Mouse (Mus musculus) adrenal gland, adult (tissue): ENCODE results near the gene Cd80.
"Not testable (repeated sequence)": the region's sequence is repeated elsewhere in the genome, so short reads cannot be mapped to it uniquely, and the experiment has no call there.

Source experiments
- DNase-seq, 2 experiments: peaks; one replicate each; pipeline ENCODE4 v3.0.0; 2022 to 2023; ENCODE audit warnings: low spot score in 1 of 2; ENCODE audit not compliant: inconsistent age in 2 of 2

Cd80 gene

DNA sequence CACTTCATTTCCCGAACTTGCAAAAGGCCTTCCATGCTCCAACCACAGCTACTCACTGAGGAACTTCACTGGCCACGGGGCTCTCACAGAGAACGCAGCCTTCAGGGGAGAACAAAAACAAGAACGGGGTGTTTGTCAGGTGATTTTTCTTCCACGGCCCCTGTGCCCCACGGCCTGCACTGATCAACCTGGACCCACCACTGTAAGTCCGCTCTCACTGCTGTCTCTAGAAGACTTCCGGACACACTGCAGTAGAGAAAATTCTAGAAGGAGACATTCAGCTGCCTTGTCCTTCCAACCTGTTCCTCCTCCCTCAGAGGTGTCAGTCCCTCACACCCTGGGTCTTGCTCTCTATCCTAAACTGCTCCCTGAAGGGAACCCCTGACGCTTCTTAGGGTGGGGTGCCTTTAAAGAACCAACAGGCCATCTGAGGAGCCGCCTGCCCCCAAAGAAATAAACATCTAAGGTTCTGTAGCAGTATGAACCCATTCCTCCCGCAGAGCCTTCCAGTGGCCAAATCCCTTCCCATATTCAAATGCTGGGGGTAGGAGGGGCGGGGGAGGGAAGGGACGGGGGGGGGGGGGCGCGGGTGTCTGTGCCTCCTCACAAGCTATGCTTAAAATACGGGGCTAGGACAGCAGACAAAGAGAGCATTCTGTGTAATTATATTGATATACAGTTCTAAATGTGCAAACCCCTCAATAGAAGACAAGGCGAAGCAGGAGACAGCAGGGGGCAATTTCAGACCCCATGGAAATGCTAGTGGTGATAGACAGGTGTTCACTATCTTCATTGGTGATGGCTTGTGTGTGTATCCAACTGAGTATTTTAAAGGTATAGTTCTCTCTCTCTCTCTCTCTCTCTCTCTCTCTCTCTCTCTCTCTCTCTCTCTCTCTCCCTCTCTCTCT, at the start of gene Cd80:
Gene Cd80 (plus strand): TSS at position 51 of the 908 bp plus-strand sequence.
- no peak for DNase-seq

- no peak for DNase-seq
These were observed 49.1 kb upstream of the Cd80 start for GRCm38 (mm10) chr16:38406293-38406692.

DNA sequence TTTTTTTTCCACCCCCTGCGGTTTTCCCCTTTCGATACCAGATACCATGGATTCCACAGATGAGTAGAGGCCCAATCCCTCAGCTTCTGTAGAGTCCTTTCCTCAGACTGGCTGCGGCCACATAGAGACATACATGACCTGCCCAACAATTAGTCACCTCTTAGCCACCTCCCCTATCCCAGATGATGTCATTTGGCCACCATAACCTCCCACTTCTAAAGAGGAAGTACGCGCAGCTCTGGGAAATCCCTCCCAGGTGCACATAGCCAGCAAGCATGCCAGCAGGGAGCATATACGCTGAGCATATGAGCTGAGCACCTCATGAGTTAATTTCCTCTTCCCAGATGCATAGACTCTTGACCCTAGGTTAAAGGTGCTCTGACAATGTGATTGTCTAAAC, 48.7 kb upstream of the Cd80 start:
- DNase-seq: no peak

DNA sequence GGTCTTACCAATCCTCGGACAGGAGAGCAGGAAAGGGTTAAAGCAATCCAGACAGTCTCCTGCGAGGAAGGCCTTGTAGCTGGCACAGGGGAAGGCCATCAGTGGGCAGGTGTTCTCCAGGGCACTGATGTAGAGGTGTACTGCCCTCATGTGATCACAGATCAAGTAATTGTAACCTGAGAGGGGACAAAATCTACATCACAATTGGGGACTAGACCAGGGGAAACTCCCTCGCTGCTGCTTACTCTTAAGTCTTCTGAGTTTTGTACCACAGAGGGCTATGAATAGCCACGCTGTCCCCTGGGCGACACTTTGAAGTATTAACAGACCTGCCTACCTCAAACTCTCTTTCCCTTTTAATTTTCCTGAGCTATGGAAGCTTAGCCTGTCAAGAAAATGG, 47.8 kb upstream of the Cd80 start:
- no peak for DNase-seq

GRCm38 (mm10) chr16:38408416-38408815, 46.9 kb upstream of the Cd80 start:
- DNase-seq: no peak

GRCm38 (mm10) chr16:38414953-38415352, 40.4 kb upstream of the Cd80 start:
- peak in 1 of 2 experiments; percentile 64 for DNase-seq

- DNase-seq: no peak
These were observed 30.0 kb upstream of the Cd80 start for GRCm38 (mm10) chr16:38425374-38425773.

DNA sequence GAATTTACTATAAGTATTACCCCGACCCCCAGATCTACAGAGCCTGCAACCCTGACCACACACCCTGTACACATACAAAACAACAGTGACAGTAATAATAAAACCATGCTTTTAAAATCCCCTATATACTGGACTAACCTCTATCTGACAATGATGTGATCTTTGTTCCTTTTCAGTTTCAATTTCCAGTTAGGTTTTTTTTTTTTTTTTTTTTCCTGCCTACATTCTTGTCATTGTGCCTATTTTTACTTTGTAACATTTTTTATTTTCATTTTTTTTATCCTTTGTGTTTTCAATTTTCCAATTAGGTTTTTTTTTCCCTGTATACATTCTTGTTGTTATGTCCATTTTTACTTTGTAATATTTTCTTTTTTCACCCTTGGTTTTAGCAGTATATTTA, 29.6 kb upstream of the Cd80 start:
- no peak for DNase-seq

DNA sequence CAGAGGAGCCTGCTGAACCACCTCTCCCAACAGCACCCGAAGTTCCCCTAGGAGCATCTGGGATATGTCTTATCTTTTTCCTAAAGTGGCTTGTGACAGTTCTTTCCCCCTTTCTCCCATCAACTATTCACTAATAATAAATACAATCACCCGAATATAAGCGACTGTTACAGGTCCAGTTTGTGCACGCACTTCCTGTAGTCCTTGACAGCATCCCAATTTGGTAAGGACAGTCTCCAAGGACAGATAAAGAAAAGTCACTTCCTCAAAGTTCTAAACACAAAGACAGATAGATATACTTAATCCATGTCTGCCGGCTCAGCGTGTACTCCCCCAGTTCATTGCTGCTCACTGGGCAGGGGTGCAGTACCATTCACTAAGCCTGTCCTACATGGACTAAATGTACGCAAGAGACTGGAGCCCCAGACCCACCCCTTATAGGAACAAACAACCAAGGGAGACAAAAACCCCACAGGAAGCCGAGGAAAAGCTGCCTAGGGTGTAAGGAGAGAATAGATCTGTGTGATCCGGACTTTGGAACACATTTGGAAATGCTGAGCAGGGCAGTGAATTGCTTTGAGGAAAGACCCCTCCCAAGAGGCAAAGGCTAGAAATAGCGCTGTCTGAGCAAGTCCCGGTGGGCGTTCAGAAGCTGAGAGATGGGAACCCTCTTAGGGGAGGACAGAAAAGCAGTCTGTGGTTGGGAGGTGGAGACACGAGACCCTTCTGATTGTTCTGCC, 23.7 kb upstream of the Cd80 start:
- DNase-seq: peak; percentile 56 to 84

DNA sequence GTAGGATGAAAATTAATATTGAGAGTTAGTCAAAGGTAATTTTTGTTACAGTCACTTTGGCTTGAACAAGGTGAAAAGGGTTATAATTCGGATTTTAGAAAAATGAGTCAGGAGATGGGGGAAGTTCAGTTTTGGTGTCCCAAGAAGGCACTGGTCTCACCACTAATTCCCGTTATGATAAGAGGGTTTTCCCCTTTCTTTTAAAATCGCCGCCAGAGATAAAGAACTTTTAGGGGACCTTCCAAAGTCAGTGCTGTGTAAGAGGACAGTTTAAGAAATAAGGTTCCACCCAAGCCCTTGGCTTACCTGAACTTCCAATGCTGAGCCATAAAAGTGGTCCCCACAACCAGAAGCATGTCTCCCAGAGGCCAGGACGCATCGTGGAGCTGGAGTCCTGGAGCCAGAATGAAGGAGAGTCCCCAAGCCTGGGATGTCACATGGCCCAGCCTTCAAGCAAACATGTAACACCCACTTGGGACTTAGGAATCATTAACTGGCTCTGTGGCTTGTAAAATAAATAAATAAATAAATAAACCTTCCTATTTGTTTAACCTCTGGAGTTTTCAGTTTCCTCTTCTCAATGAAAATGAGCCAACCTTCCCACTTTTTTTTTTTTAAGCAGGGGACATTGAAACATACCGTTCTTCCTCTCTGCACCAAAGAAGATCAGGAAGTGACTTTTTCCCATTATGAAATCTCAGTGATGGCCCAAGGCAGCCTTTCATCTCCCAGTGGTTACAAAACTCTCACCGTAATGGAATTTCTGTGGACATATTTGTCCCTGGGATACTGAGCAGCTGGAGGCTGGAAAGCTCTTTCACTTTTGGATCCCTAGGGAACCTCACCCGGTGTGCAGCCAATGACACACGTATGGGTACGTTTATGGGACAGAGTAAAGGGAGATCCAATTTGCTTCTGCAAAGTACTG, 22.6 kb upstream of the Cd80 start, which contains the start of gene Pla1a:
Gene Pla1a (minus strand): TSS at position 648 of the 928 bp plus-strand sequence.
- DNase-seq: peak; percentile 58 to 86

- DNase-seq: peak; percentile 27 to 53
These were observed 21.8 kb upstream of the Cd80 start for GRCm38 (mm10) chr16:38433514-38433913.

- DNase-seq: peak; percentile 69 to 79
These were observed 21.0 kb upstream of the Cd80 start for GRCm38 (mm10) chr16:38434295-38434795.

DNA sequence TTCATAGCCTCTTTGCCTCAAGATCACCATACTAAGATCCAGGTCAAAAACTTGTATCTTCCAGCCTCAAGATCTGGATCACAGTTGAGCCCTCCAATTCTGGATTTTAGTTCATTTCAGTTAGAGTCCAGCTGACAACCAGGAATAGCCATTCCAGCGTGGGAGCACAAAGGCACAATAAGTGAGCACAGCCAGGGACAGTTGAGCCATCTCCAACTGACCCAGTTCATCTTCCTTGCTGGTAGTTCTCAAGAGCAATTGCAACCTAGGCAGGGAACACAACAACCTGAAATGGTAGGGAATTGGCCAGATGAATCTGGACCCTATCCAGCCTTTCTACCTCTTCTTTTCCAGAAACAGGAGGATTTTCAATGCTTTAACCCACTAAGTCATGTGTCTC, 16.2 kb upstream of the Cd80 start:
- DNase-seq: no peak

GRCm38 (mm10) chr16:38440403-38440802, 15.0 kb upstream of the Cd80 start:
- DNase-seq: no peak

GRCm38 (mm10) chr16:38441611-38442010, 13.8 kb upstream of the Cd80 start:
- no peak for DNase-seq

DNA sequence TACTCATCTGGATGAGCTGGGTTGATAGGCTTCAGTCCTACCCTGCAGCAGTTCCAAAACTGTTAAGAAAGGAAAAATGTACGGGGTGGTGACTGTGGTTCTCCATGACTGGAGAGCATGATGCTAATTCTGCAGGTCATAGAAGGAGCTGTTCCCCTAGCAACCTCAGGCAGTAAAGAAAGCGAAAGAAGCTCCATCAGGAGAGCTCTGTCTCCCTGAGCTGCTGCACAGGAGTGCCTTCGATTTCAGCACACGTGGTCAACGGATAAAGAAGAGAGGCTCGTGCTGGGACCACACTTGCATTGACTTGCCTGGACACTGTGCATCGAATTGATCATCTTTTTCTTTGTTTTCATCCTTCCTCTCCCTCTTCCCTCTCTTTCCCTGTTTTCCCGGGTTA, 13.1 kb upstream of the Cd80 start:
- no peak for DNase-seq

- DNase-seq: no peak
These were observed 11.5 kb upstream of the Cd80 start for GRCm38 (mm10) chr16:38443721-38444464.

DNA sequence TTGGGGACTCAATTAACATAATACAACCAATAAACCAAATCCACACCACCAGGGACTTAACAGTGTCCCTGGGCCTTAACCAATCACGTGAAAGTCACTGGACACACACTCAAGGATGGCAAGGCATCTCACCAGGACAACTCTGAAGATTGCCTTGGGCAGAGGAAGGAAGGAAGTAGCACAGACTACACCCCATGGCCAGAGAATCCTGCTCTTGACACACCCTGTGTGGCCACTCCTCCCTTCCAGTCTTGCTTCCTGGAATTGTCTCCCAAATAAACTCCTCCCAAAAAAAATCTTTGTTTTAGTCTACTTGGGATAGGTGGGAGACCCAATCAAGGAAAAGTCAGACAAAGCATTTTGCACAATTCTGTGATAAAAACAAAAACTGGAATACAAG, 10.3 kb upstream of the Cd80 start:
- DNase-seq: no peak

- no peak for DNase-seq
These were observed 9.8 kb upstream of the Cd80 start for GRCm38 (mm10) chr16:38445576-38445975.

- not testable (repeated sequence) for DNase-seq
These were observed 9.2 kb upstream of the Cd80 start for GRCm38 (mm10) chr16:38446141-38446540.
